Mouse (Mus musculus) ES-E14 (cell line): ENCODE data around the gene Tiam1. TPM values are rescaled to one million over a fixed set of nuclear protein-coding genes. Genes with fewer than 3 reads are reported as not detected.

Experiments used
- DNase-seq: peaks from one replicate; pipeline ENCODE4 v3.0.0-alpha.2; 2013; ENCODE audit warnings: low read depth, low spot score
- H3K27ac ChIP-seq: 2 replicates; pipeline ENCODE4 v1.5.1; 2012; ENCODE audit warnings: low read depth, mild to moderate bottlenecking, low read length, moderate library complexity, mixed read lengths; ENCODE audit not compliant: poor library complexity, insufficient read depth, severe bottlenecking
- H3K36me3 ChIP-seq: 2 replicates; pipeline ENCODE4 v1.6.1; 2012; ENCODE audit warnings: mild to moderate bottlenecking, low read length, moderate library complexity, mixed read lengths; ENCODE audit not compliant: control insufficient read depth, poor library complexity, insufficient read depth, severe bottlenecking
- H3K4me1 ChIP-seq, 2 experiments: fragments of 150-350 bp in 1 of 2; sonication (generic) in 1 of 2; 2 replicates each; pipeline ENCODE4 v1.6.1; 2012; ENCODE audit warnings: low read length in 2 of 2, mild to moderate bottlenecking in 1 of 2, mixed read lengths in 1 of 2; ENCODE audit not compliant: control insufficient read depth in 2 of 2, insufficient read depth in 2 of 2, poor library complexity in 1 of 2
- H3K4me3 ChIP-seq, 2 experiments: fragments of 150-350 bp in 1 of 2; sonication (generic) in 1 of 2; 2 replicates each; pipeline ENCODE4 v1.5.1; 2012; ENCODE audit warnings: low read length in 2 of 2, low read depth in 1 of 2, mild to moderate bottlenecking in 1 of 2, mixed read lengths in 1 of 2; ENCODE audit not compliant: insufficient read depth in 1 of 2, poor library complexity in 1 of 2, severe bottlenecking in 1 of 2
- H3K9ac ChIP-seq: 2 replicates; pipeline ENCODE4 v1.6.1; 2012; ENCODE audit warnings: low read depth, mild to moderate bottlenecking, low read length, mixed read lengths; ENCODE audit not compliant: poor library complexity, insufficient read depth, severe bottlenecking
- H3K9me3 ChIP-seq: fragments of 150-350 bp; sonication (generic); 2 replicates; pipeline ENCODE4 v1.6.1; 2012; ENCODE audit warnings: low read depth, mild to moderate bottlenecking, low read length; ENCODE audit not compliant: control insufficient read depth, insufficient read depth
- CHD2 ChIP-seq: IDR thresholded peaks from 2 replicates; pipeline ENCODE4 v1.6.1; 2014; ENCODE audit warnings: mild to moderate bottlenecking, low read depth, low read length, inconsistent platforms
- HCFC1 ChIP-seq: IDR thresholded peaks from 2 replicates; pipeline ENCODE4 v1.6.1; 2012; ENCODE audit warnings: low read length, inconsistent platforms, borderline replicate concordance; ENCODE audit not compliant: insufficient read depth
- MAFK ChIP-seq: IDR thresholded peaks from 2 replicates; pipeline ENCODE4 v1.6.1; 2014; ENCODE audit warnings: mild to moderate bottlenecking, low read depth, low read length, inconsistent platforms; ENCODE audit not compliant: insufficient read depth
- ZC3H11A ChIP-seq: IDR thresholded peaks from 2 replicates; pipeline ENCODE4 v1.6.1; 2012; ENCODE audit warnings: low read depth, mild to moderate bottlenecking, inconsistent platforms, low read length, borderline replicate concordance
- ZNF384 ChIP-seq: IDR thresholded peaks from 2 replicates; pipeline ENCODE4 v1.6.1; 2012; ENCODE audit warnings: low read depth, low read length, inconsistent platforms
- in situ Hi-C, 2 experiments: fragments of 600-800 bp; cut with MboI; formaldehyde crosslinking; loops; one replicate each; pipeline ENCODE4 v1.15.1; 2025; ENCODE audit warnings: low sequenced_read_pairs in 2 of 2, inconsistent platforms in 1 of 2; ENCODE audit not compliant: unreplicated experiment in 2 of 2
- total RNA-seq: library from RNA; depleted of rRNA; stranded (reverse); fragments of 300-350 nt; gene quantifications from 2 replicates; pipeline ENCODE4 v1.2.3, GENCODE M21; 2012

Gene Tiam1
- total RNA-seq, 1 experiment: 15.7 TPM

DNA sequence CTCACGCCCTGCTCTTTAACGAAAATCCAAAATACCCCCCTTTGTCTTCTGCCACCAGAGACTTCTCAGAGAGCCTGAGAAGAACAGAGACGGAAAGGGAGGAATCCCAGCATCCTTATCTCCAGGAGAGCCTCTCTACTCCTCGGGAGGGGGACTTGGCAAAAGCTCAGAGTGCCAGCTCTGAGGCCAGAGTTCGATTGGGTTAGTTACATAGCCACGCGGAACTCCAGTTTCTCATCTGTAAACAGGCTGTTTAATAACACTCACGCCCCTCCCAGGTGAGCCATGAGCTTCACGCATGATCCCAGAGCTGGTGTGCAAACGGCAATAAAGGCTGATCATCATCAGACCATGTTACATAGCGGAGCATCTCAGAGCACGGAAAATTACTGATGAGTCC lies 208.2 kb downstream of the Tiam1 start:
- no peak overlapping the region for H3K9ac ChIP-seq
- H3K4me3 ChIP-seq: no peak overlapping the region
- no peaks in the 10 kb centered on the region for H3K36me3 ChIP-seq
- H3K27ac ChIP-seq: no peak overlapping the region
- TF ChIP-seq CHD2 (no peak), ZC3H11A (no peak), MAFK (no peak), HCFC1 (no peak), ZNF384 (no peak)
- in situ Hi-C loops: no loop called here
- H3K4me1 ChIP-seq: no peaks in the 10 kb centered on the region
- DNase-seq: no peak
- no peaks in the 10 kb centered on the region for H3K9me3 ChIP-seq

DNA sequence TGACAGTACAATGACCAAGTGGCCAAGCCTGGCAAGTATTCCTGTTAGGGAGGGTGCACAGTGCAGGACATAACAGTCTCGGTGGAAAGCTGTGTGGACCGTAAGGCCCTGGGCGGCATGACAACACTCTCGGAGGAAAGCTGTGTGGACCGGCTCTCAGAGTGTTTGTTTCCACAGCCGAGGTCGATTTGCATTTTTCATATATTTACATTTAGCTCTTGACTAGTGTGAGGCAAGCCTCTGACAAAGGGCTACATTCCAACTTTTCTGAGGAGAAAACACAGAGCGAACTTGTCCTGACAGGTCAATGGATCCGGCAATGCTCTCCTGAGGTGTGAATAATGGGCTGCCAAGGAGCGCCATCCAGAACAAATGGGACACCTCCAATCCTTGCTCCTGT lies 209.0 kb downstream of the Tiam1 start:
- no peak for DNase-seq
- Histone ChIP-seq H3K4me3 (no peak overlapping the region), H3K27ac (no peak overlapping the region), H3K9ac (no peak overlapping the region), H3K36me3 (no peaks in the 10 kb centered on the region), H3K9me3 (no peaks in the 10 kb centered on the region), H3K4me1 (no peaks in the 10 kb centered on the region)
- TF ChIP-seq HCFC1 (no peak), ZNF384 (no peak), ZC3H11A (no peak), CHD2 (no peak), MAFK (no peak)
- in situ Hi-C loops: no loop called here

DNA sequence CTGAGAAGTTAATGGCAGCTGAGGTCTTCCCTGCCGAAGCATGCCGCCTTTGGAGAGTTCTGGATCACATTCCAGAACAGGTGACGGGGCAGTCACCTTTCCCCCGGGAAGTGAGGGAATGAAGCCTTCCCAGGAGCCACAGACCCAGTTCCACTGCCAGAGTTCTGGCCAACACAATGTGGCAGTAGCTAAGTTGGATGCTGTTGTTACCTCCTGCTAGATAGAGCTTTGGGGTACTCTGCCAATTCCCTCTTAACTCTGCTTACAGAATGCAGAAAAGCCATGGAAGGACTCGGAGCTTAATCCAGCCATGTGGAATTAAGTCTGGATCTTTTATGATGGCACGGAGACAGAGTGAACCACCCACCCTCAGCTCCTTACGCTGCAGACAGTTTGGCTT lies 209.6 kb downstream of the Tiam1 start:
- H3K9me3 ChIP-seq: no peaks in the 10 kb centered on the region
- no peak for DNase-seq
- no peaks in the 10 kb centered on the region for H3K36me3 ChIP-seq
- TF ChIP-seq ZC3H11A (no peak), MAFK (no peak), ZNF384 (no peak), HCFC1 (no peak), CHD2 (no peak)
- in situ Hi-C loops: no loop called here
- H3K27ac ChIP-seq: no peak overlapping the region
- no peaks in the 10 kb centered on the region for H3K4me1 ChIP-seq
- H3K4me3 ChIP-seq: no peak overlapping the region
- no peak overlapping the region for H3K9ac ChIP-seq

DNA sequence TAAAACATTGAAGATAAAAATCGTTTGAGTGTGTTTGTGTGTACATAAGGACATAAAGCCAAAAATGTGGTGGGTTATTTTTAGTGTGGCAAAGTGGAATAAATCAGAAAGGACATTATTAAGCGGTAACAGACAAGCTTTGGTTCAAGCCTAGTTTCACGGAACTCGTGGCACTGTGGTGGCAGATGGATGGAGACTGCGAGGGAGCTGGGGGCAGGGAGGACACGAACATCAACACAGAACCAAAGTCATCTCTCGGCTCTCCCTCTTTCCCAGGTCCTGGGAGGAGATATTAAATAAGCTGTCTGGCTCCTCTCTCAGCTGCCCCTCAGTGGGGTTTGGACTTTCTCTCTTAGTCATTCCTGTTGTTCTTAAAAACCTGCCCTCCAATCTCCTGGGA lies 215.0 kb downstream of the Tiam1 start:
- Histone ChIP-seq H3K9me3 (no peaks in the 10 kb centered on the region), H3K4me1 (no peaks in the 10 kb centered on the region), H3K9ac (no peak overlapping the region), H3K36me3 (no peaks in the 10 kb centered on the region), H3K27ac (no peak overlapping the region), H3K4me3 (no peak overlapping the region)
- in situ Hi-C loops: no loop called here
- TF ChIP-seq HCFC1: no peak
- TF ChIP-seq ZC3H11A: no peak
- no peak for TF ChIP-seq ZNF384
- TF ChIP-seq CHD2: no peak
- TF ChIP-seq MAFK: no peak
- DNase-seq: no peak

DNA sequence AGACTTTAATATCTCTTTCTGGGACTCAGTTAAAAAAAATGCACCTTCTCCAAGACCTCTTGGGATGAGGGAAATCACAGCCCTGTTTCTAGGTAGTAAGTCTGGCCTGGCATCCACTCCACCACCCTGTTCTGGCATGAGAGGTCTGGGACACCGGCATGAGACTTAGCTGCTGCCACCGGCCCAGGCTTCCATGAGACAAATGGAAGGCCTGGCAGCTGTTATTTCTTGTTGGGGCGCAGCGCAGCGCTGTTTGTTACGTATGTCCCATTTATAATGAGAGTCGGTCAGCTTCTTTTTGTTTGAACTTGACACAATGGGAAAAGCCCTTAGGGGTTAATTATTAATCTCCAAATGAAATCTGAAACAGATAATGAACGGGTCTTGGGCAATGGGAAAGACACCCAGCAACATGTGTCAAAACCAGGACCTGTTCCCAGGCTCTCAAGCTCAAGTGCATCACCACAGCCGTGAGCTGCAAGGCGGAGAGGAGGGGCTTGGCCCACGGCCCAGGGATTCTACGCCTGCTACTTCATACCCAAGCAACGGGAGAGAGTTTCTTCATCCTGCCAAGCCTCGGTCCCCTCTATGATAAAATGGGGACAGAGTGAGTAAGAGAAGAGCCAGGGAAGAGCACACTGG lies 219.2 kb downstream of the Tiam1 start:
- Histone ChIP-seq H3K36me3 (no peaks in the 10 kb centered on the region), H3K27ac (no peak overlapping the region), H3K9ac (0 out of 2 replicates have a peak overlapping the region, but pooled peaks have one; percentile 11), H3K4me3 (no peak overlapping the region), H3K9me3 (no peaks in the 10 kb centered on the region), H3K4me1 (peaks cover 1 to 17% of the 10 kb centered on the region in 2 experiments; a peak in 3 of 4 replicates)
- TF ChIP-seq ZNF384 (no peak), CHD2 (no peak), MAFK (no peak), HCFC1 (no peak)
- DNase-seq: no peak
- in situ Hi-C loops: no loop called here
